Mouse (Mus musculus): ENCODE measurements around the gene C1qtnf6. TPM values are rescaled to one million over a fixed set of nuclear protein-coding genes. Genes with fewer than 3 reads are reported as not detected.

The C1qtnf6 gene
- polyA plus RNA-seq, 2 experiments, result 60.1 to 89.1 TPM

DNA sequence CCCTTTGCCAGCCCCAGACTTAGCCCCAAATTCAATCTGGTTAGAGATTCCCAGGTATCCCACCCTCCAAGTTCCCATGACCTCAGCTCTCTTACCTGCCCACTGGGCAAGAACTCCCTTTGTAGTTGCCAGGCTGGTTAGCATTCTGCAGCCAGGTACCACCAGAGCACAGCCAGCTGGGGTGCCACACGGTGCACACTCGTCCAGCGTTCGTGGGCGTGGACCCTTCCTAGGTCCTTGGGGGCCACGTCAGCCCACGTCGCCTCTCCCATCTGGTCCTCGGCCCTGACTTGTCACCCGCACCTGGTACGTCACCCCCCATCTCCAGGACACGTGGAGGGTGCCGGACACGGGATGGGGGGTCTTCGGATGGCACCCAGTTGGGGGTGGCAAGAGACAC, 12.8 kb upstream of the C1qtnf6 start:
- WGBS, result 79% methylated on average over 15 of the region's 15 CpGs
- H3K27me3 ChIP-seq (ENCODE audit: control insufficient read depth, insufficient read depth, low read length), result no peaks in the 10 kb centered on the region; the same call in 1 of the 2 replicates
- no peaks in the 10 kb centered on the region for H3K9me3 ChIP-seq (ENCODE audit: control insufficient read depth, low read length)

DNA sequence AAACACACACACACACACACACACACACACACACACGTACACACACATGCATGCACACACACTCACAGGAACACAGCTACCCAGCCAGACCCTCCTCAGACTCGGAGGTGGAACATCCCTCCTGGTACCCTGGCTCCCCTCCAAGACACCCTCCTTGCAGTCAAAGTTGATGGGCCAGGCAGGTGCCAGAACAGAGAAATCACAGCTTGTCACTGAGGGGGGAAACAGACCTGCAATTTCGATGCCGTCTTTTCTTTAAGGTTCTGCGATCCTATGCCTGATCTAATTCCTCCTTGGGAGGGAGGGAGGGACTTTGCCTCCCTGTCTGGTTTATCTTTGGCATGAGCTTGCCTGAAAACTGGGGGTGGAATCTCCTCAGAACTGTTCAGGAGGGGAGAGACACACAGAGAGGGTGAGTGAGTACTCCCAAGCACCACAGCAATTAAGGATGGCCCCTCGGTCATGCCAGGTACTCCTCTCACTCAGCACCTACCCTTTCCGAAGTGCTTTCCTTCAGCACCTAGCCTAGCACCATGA, 11.6 kb upstream of the C1qtnf6 start:
- no peaks in the 10 kb centered on the region; the same call in 1 of the 2 replicates for H3K27me3 ChIP-seq (ENCODE audit: control insufficient read depth, insufficient read depth, low read length)
- ATAC-seq (ENCODE audit: low FRiP score, low read depth), result no peak
- no peak overlapping the region for H3K4me2 ChIP-seq (replicated peaks; ENCODE audit: low read depth, low read length, severe bottlenecking)
- WGBS, result 60% methylated on average over 7 of the region's 7 CpGs
- no peaks in the 10 kb centered on the region for H3K36me3 ChIP-seq (ENCODE audit: control insufficient read depth, insufficient read depth, low read length)
- H3K27ac ChIP-seq (replicated peaks; ENCODE audit: low read depth, low read length), result no peak overlapping the region
- no peaks in the 10 kb centered on the region for H3K9me3 ChIP-seq (ENCODE audit: control insufficient read depth, low read length)
- no peak for TF ChIP-seq POLR2A (IDR thresholded peaks at IDR 0.05; ENCODE audit: borderline replicate concordance, extremely low read depth, insufficient read depth, insufficient read length)
- peaks cover 5% of the 10 kb centered on the region; the same call in 1 of the 2 replicates for H3K4me1 ChIP-seq (ENCODE audit: control insufficient read depth, insufficient read depth, low read length)
- no peak overlapping the region for H3K4me3 ChIP-seq (replicated peaks; ENCODE audit: low read length)
- DNase-seq (ENCODE audit: low spot score), result no peak
- H3K9ac ChIP-seq (ENCODE audit: low read depth, low read length, severe bottlenecking), result no peak overlapping the region

More for the DNA sequence above, 12.8 kb upstream of the C1qtnf6 start:
- no peak overlapping the region for H3K9ac ChIP-seq (ENCODE audit: low read depth, low read length, severe bottlenecking)
- H3K27ac ChIP-seq (replicated peaks; ENCODE audit: low read depth, low read length), result no peak overlapping the region
- DNase-seq (ENCODE audit: low spot score) (no peak), ATAC-seq (ENCODE audit: low FRiP score, low read depth) (no peak)
- H3K4me3 ChIP-seq (replicated peaks; ENCODE audit: low read length), result no peak overlapping the region
- no peak for TF ChIP-seq POLR2A (IDR thresholded peaks at IDR 0.05; ENCODE audit: borderline replicate concordance, extremely low read depth, insufficient read depth, insufficient read length)
- peaks cover 5% of the 10 kb centered on the region; the same call in 1 of the 2 replicates for H3K4me1 ChIP-seq (ENCODE audit: control insufficient read depth, insufficient read depth, low read length)
- H3K36me3 ChIP-seq (ENCODE audit: control insufficient read depth, insufficient read depth, low read length), result no peaks in the 10 kb centered on the region
- no peak overlapping the region for H3K4me2 ChIP-seq (replicated peaks; ENCODE audit: low read depth, low read length, severe bottlenecking)

DNA sequence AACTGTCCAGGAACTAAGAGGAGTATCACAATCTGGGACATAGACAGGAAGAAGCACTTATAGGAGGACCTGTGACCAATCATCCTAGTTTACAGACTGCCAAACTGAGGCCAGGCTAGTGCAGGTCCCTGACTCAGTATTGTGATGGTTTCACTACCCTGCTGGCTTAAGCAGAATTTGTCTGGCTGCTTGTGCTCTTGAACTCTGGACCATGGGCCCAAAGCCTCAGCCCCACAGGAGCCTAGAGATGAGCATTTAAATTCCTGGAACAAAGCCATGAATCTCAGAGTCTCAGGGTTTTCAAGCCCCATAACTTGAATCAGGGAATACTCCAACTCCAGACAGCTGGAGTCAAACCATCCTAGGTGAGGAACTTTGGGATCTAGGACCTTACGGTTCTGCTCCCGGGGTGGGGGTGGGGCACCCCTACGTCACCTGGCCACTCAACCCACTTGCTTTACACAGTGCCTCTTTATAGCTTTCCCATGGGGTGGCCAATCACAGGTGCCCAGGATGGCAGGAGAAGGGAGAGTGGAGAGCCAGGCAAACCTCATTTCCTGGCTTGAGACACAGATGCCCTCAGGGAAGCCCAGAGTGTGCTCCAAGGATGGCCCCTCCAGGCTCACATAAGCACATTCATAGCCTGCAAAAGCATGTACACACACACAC, 11.0 kb upstream of the C1qtnf6 start:
- no peak for ATAC-seq (ENCODE audit: low FRiP score, low read depth)
- WGBS, result 52% methylated on average over 3 of the region's 3 CpGs
- Histone ChIP-seq H3K4me1 (ENCODE audit: control insufficient read depth, insufficient read depth, low read length) (peaks cover 5% of the 10 kb centered on the region; the same call in 1 of the 2 replicates), H3K4me2 (replicated peaks; ENCODE audit: low read depth, low read length, severe bottlenecking) (no peak overlapping the region), H3K36me3 (ENCODE audit: control insufficient read depth, insufficient read depth, low read length) (no peaks in the 10 kb centered on the region), H3K4me3 (replicated peaks; ENCODE audit: low read length) (no peak overlapping the region), H3K27ac (replicated peaks; ENCODE audit: low read depth, low read length) (no peak overlapping the region), H3K27me3 (ENCODE audit: control insufficient read depth, insufficient read depth, low read length) (no peaks in the 10 kb centered on the region; the same call in 1 of the 2 replicates), H3K9me3 (ENCODE audit: control insufficient read depth, low read length) (no peaks in the 10 kb centered on the region), H3K9ac (ENCODE audit: low read depth, low read length, severe bottlenecking) (no peak overlapping the region)
- no peak for TF ChIP-seq POLR2A (IDR thresholded peaks at IDR 0.05; ENCODE audit: borderline replicate concordance, extremely low read depth, insufficient read depth, insufficient read length)
- no peak for DNase-seq (ENCODE audit: low spot score)

DNA sequence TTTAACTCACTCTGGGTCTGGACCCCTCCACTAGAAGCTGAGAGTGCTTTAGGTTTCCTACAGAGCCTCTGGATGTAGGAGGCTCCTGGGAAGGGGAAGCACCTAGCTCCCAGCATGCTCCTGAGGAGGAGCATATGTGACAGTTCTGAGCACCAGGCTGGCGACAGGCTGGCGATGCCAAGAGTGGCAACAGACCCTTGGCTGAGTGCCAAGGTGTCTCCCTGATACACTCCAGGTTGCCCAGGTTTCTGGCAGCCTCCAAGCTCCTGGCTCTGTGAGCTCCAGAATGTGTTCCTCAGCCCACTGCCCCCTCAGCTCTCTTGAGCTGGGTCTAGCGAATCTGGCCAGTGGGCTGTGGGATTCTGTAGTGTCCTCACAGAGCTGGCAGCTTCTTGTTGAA, 10.4 kb upstream of the C1qtnf6 start:
- H3K4me2 ChIP-seq (replicated peaks; ENCODE audit: low read depth, low read length, severe bottlenecking), result no peak overlapping the region
- WGBS, result 53% methylated on average over 3 of the region's 3 CpGs

DNA sequence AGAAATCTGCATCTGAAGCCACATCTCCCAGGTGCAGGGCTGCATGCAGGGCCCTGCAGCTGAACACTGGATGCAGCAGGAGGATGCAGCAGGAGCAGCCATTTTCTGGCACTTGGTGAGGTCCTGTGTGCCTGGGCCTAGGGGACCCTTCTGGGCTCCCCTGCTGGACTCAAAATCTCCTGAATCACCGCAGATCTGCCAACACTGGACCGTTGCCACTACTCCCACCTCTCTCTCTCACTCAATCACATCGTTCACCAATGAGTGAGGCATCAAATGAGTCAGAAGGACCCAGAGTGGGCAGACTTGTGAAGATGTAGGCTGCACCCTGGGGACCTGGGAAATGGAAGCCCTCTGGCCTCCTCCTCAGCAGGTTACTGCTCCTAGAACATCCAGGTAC, 9.8 kb upstream of the C1qtnf6 start:
- peaks cover 5% of the 10 kb centered on the region; the same call in 1 of the 2 replicates for H3K4me1 ChIP-seq (ENCODE audit: control insufficient read depth, insufficient read depth, low read length)
- 75% methylated on average over 3 of the region's 3 CpGs for WGBS
- no peaks in the 10 kb centered on the region; the same call in 1 of the 2 replicates for H3K27me3 ChIP-seq (ENCODE audit: control insufficient read depth, insufficient read depth, low read length)
- H3K27ac ChIP-seq (replicated peaks; ENCODE audit: low read depth, low read length), result no peak overlapping the region
- H3K4me2 ChIP-seq (replicated peaks; ENCODE audit: low read depth, low read length, severe bottlenecking), result no peak overlapping the region
- no peak for ATAC-seq (ENCODE audit: low FRiP score, low read depth)
- H3K36me3 ChIP-seq (ENCODE audit: control insufficient read depth, insufficient read depth, low read length), result no peaks in the 10 kb centered on the region
- H3K9ac ChIP-seq (ENCODE audit: low read depth, low read length, severe bottlenecking), result no peak overlapping the region; the same call in 1 of the 2 replicates
- no peak overlapping the region for H3K4me3 ChIP-seq (replicated peaks; ENCODE audit: low read length)
- H3K9me3 ChIP-seq (ENCODE audit: control insufficient read depth, low read length), result no peaks in the 10 kb centered on the region
- DNase-seq (ENCODE audit: low spot score), result no peak
- TF ChIP-seq POLR2A (IDR thresholded peaks at IDR 0.05; ENCODE audit: borderline replicate concordance, extremely low read depth, insufficient read depth, insufficient read length), result no peak

More for the DNA sequence above, 10.4 kb upstream of the C1qtnf6 start:
- no peaks in the 10 kb centered on the region for H3K36me3 ChIP-seq (ENCODE audit: control insufficient read depth, insufficient read depth, low read length)
- no peaks in the 10 kb centered on the region for H3K9me3 ChIP-seq (ENCODE audit: control insufficient read depth, low read length)
- no peak for TF ChIP-seq POLR2A (IDR thresholded peaks at IDR 0.05; ENCODE audit: borderline replicate concordance, extremely low read depth, insufficient read depth, insufficient read length)
- H3K4me3 ChIP-seq (replicated peaks; ENCODE audit: low read length), result no peak overlapping the region
- ATAC-seq (ENCODE audit: low FRiP score, low read depth), result no peak
- no peaks in the 10 kb centered on the region; the same call in 1 of the 2 replicates for H3K27me3 ChIP-seq (ENCODE audit: control insufficient read depth, insufficient read depth, low read length)
- no peak for DNase-seq (ENCODE audit: low spot score)
- H3K4me1 ChIP-seq (ENCODE audit: control insufficient read depth, insufficient read depth, low read length), result peaks cover 5% of the 10 kb centered on the region; the same call in 1 of the 2 replicates
- no peak overlapping the region for H3K9ac ChIP-seq (ENCODE audit: low read depth, low read length, severe bottlenecking)
- H3K27ac ChIP-seq (replicated peaks; ENCODE audit: low read depth, low read length), result no peak overlapping the region

All from limb, embryonic 14.5 days (tissue).